Mouse (Mus musculus): ENCODE results near the gene Hddc3. TPM values are rescaled to one million over a fixed set of nuclear protein-coding genes. Genes with fewer than 3 reads are reported as not detected.

Hddc3 gene
- polyA plus RNA-seq, 1 experiment, result 24.9 TPM

GRCm38 (mm10) chr7:80373850-80374249, 30.9 kb downstream of the Hddc3 start:
- 10% methylated on average over 12 of the region's 12 CpGs for WGBS
- H3K4me3 ChIP-seq (ENCODE audit: control insufficient read depth, insufficient read depth, low read length), result no peak overlapping the region
- no peak for TF ChIP-seq CTCF (IDR thresholded peaks at IDR 0.05; ENCODE audit: borderline replicate concordance, control insufficient read depth, extremely low read depth, insufficient read depth, low read length, poor library complexity)
- no peak for TF ChIP-seq POLR2A (IDR thresholded peaks at IDR 0.05; ENCODE audit: control insufficient read depth, extremely low read depth, insufficient read depth, low read length, poor library complexity)
- no peaks in the 10 kb centered on the region for H3K27me3 ChIP-seq (ENCODE audit: control insufficient read depth, insufficient read depth, low read length)
- H3K4me1 ChIP-seq (replicated peaks; ENCODE audit: control insufficient read depth, insufficient read depth, low read length), result peaks cover 52% of the 10 kb centered on the region
- no peaks in the 10 kb centered on the region for H3K36me3 ChIP-seq (ENCODE audit: control insufficient read depth, insufficient read depth, low read length)
- peak; percentile 45 for DNase-seq
- H3K27ac ChIP-seq (ENCODE audit: control insufficient read depth, insufficient read depth, low read length), result peak overlapping the region; percentile 54

GRCm38 (mm10) chr7:80374280-80374679, 31.4 kb downstream of the Hddc3 start:
- TF ChIP-seq POLR2A (IDR thresholded peaks at IDR 0.05; ENCODE audit: control insufficient read depth, extremely low read depth, insufficient read depth, low read length, poor library complexity) (no peak), CTCF (IDR thresholded peaks at IDR 0.05; ENCODE audit: borderline replicate concordance, control insufficient read depth, extremely low read depth, insufficient read depth, low read length, poor library complexity) (no peak)
- 36% methylated on average over 3 of the region's 3 CpGs for WGBS
- Histone ChIP-seq H3K36me3 (ENCODE audit: control insufficient read depth, insufficient read depth, low read length) (no peaks in the 10 kb centered on the region), H3K27ac (ENCODE audit: control insufficient read depth, insufficient read depth, low read length) (peak overlapping the region; percentile 54), H3K4me1 (replicated peaks; ENCODE audit: control insufficient read depth, insufficient read depth, low read length) (peaks cover 47% of the 10 kb centered on the region), H3K4me3 (ENCODE audit: control insufficient read depth, insufficient read depth, low read length) (no peak overlapping the region), H3K27me3 (ENCODE audit: control insufficient read depth, insufficient read depth, low read length) (no peaks in the 10 kb centered on the region)
- no peak for DNase-seq

GRCm38 (mm10) chr7:80374733-80375132, 31.8 kb downstream of the Hddc3 start:
- no peak for TF ChIP-seq CTCF (IDR thresholded peaks at IDR 0.05; ENCODE audit: borderline replicate concordance, control insufficient read depth, extremely low read depth, insufficient read depth, low read length, poor library complexity)
- no peak for TF ChIP-seq POLR2A (IDR thresholded peaks at IDR 0.05; ENCODE audit: control insufficient read depth, extremely low read depth, insufficient read depth, low read length, poor library complexity)
- H3K27ac ChIP-seq (ENCODE audit: control insufficient read depth, insufficient read depth, low read length), result peak overlapping the region; percentile 54; the same call in 1 of the 2 replicates

GRCm38 (mm10) chr7:80375376-80376039, 32.6 kb downstream of the Hddc3 start:
- Histone ChIP-seq H3K4me3 (ENCODE audit: control insufficient read depth, insufficient read depth, low read length) (no peak overlapping the region), H3K27ac (ENCODE audit: control insufficient read depth, insufficient read depth, low read length) (0 out of 2 replicates have a peak overlapping the region, but pooled peaks have one; percentile 40), H3K27me3 (ENCODE audit: control insufficient read depth, insufficient read depth, low read length) (no peaks in the 10 kb centered on the region), H3K36me3 (ENCODE audit: control insufficient read depth, insufficient read depth, low read length) (no peaks in the 10 kb centered on the region), H3K4me1 (replicated peaks; ENCODE audit: control insufficient read depth, insufficient read depth, low read length) (peaks cover 38% of the 10 kb centered on the region)
- DNase-seq, result no peak
- 49% methylated on average over 9 of the region's 9 CpGs for WGBS
- TF ChIP-seq POLR2A (IDR thresholded peaks at IDR 0.05; ENCODE audit: control insufficient read depth, extremely low read depth, insufficient read depth, low read length, poor library complexity) (no peak), CTCF (IDR thresholded peaks at IDR 0.05; ENCODE audit: borderline replicate concordance, control insufficient read depth, extremely low read depth, insufficient read depth, low read length, poor library complexity) (no peak)

More at GRCm38 (mm10) chr7:80374733-80375132, 31.8 kb downstream of the Hddc3 start:
- H3K36me3 ChIP-seq (ENCODE audit: control insufficient read depth, insufficient read depth, low read length), result no peaks in the 10 kb centered on the region
- no peaks in the 10 kb centered on the region for H3K27me3 ChIP-seq (ENCODE audit: control insufficient read depth, insufficient read depth, low read length)
- no peak for DNase-seq
- H3K4me3 ChIP-seq (ENCODE audit: control insufficient read depth, insufficient read depth, low read length), result no peak overlapping the region
- H3K4me1 ChIP-seq (replicated peaks; ENCODE audit: control insufficient read depth, insufficient read depth, low read length), result peaks cover 43% of the 10 kb centered on the region
- 84% methylated on average over 3 of the region's 3 CpGs for WGBS

- 84% methylated on average over 10 of the region's 10 CpGs for WGBS
- Histone ChIP-seq H3K4me3 (ENCODE audit: control insufficient read depth, insufficient read depth, low read length) (no peak overlapping the region), H3K4me1 (replicated peaks; ENCODE audit: control insufficient read depth, insufficient read depth, low read length) (peaks cover 38% of the 10 kb centered on the region), H3K27ac (ENCODE audit: control insufficient read depth, insufficient read depth, low read length) (no peak overlapping the region), H3K36me3 (ENCODE audit: control insufficient read depth, insufficient read depth, low read length) (no peaks in the 10 kb centered on the region), H3K27me3 (ENCODE audit: control insufficient read depth, insufficient read depth, low read length) (no peaks in the 10 kb centered on the region)
- TF ChIP-seq CTCF (IDR thresholded peaks at IDR 0.05; ENCODE audit: borderline replicate concordance, control insufficient read depth, extremely low read depth, insufficient read depth, low read length, poor library complexity), result no peak
- TF ChIP-seq POLR2A (IDR thresholded peaks at IDR 0.05; ENCODE audit: control insufficient read depth, extremely low read depth, insufficient read depth, low read length, poor library complexity), result no peak
- no peak for DNase-seq
Observed at GRCm38 (mm10) chr7:80376192-80376591, 33.3 kb downstream of the Hddc3 start.

GRCm38 (mm10) chr7:80377471-80377870, 34.6 kb downstream of the Hddc3 start:
- no peak overlapping the region for H3K4me3 ChIP-seq (ENCODE audit: control insufficient read depth, insufficient read depth, low read length)
- WGBS, result 49% methylated on average over 6 of the region's 6 CpGs

More at GRCm38 (mm10) chr7:80377471-80377870, 34.6 kb downstream of the Hddc3 start:
- Histone ChIP-seq H3K4me1 (replicated peaks; ENCODE audit: control insufficient read depth, insufficient read depth, low read length) (peaks cover 33% of the 10 kb centered on the region), H3K27me3 (ENCODE audit: control insufficient read depth, insufficient read depth, low read length) (no peaks in the 10 kb centered on the region), H3K36me3 (ENCODE audit: control insufficient read depth, insufficient read depth, low read length) (no peaks in the 10 kb centered on the region), H3K27ac (ENCODE audit: control insufficient read depth, insufficient read depth, low read length) (no peak overlapping the region)
- peak; percentile 71 for DNase-seq
- TF ChIP-seq CTCF (IDR thresholded peaks at IDR 0.05; ENCODE audit: borderline replicate concordance, control insufficient read depth, extremely low read depth, insufficient read depth, low read length, poor library complexity) (no peak), POLR2A (IDR thresholded peaks at IDR 0.05; ENCODE audit: control insufficient read depth, extremely low read depth, insufficient read depth, low read length, poor library complexity) (no peak)

Measured in thymus, adult 2 months (tissue).